Mouse (Mus musculus) stomach, postnatal 0 days (tissue): ENCODE measurements at regions not wholly inside any gene's neighbourhood (a gene's known extent, or its start where the extent isn't known, plus 50 kb on each side); places are given as distances from the start of the nearest gene placed in this dataset.

ENCODE experiments used
- ATAC-seq: fragments of 200-750 bp; cut with Nextera tagmentation; 2 replicates; pipeline ENCODE4 v1.8.0; 2017; ENCODE audit not compliant: low FRiP score, low TSS enrichment
- DNase-seq: peaks from one replicate; pipeline ENCODE4 v3.0.0-alpha.2; 2016; ENCODE audit warnings: low spot score
- H3K27ac ChIP-seq: fragments of 300-500 bp; sonication (generic); replicated peaks from 2 replicates; pipeline ENCODE4 v1.5.1; 2014; ENCODE audit warnings: mild to moderate bottlenecking, control low read depth
- H3K27me3 ChIP-seq: fragments of 300-500 bp; sonication (generic); 2 replicates; pipeline ENCODE4 v1.6.1; 2014; ENCODE audit warnings: low read length; ENCODE audit not compliant: control insufficient read depth, insufficient read depth
- H3K36me3 ChIP-seq: fragments of 300-500 bp; sonication (generic); 2 replicates; pipeline ENCODE4 v1.6.1; 2014; ENCODE audit warnings: low read length, mixed read lengths; ENCODE audit not compliant: control insufficient read depth, insufficient read depth
- H3K4me1 ChIP-seq: fragments of 300-500 bp; sonication (generic); replicated peaks from 2 replicates; pipeline ENCODE4 v1.6.1; 2014; ENCODE audit warnings: antibody characterized with exemption; ENCODE audit not compliant: control insufficient read depth, insufficient read depth
- H3K4me2 ChIP-seq: fragments of 300-500 bp; sonication (generic); replicated peaks from 2 replicates; pipeline ENCODE4 v1.6.1; 2014; ENCODE audit warnings: low read depth, mild to moderate bottlenecking, control low read depth, moderate library complexity
- H3K4me3 ChIP-seq: fragments of 300-500 bp; sonication (generic); 2 replicates; pipeline ENCODE4 v1.5.1; 2014; ENCODE audit warnings: low read depth, low read length, control low read depth
- H3K9ac ChIP-seq: fragments of 300-500 bp; sonication (generic); 2 replicates; pipeline ENCODE4 v1.6.1; 2014; ENCODE audit warnings: mild to moderate bottlenecking, low read length, control low read depth, mixed read lengths
- H3K9me3 ChIP-seq: fragments of 300-500 bp; sonication (generic); 2 replicates; pipeline ENCODE4 v1.6.1; 2016; ENCODE audit warnings: low read length; ENCODE audit not compliant: control insufficient read depth
- CTCF ChIP-seq: IDR thresholded peaks from 2 replicates; pipeline ENCODE4 v1.5.1; 2016; ENCODE audit warnings: antibody characterized with exemption, low read depth, mild to moderate bottlenecking, moderate library complexity
- EP300 ChIP-seq: optimal IDR thresholded peaks from 2 replicates; pipeline ENCODE3; 2016; ENCODE audit warnings: antibody characterized with exemption
- WGBS: fragments of 180-500 bp; shearing (Covaris S2); extraction: QIAGEN DNeasy Blood & Tissue Kit; methylation state at CpG from one replicate; pipeline ENCODE4 v1.1.7; 2014; 5-methylcytosine and 5-hydroxymethylcytosine counted together

GRCm38 (mm10) chr9:82484341-82484740 is 345.0 kb upstream of the Irak1bp1 start:
- Histone ChIP-seq H3K4me3 (no peak overlapping the region), H3K9ac (no peak overlapping the region), H3K36me3 (no peaks in the 10 kb centered on the region), H3K4me2 (no peak overlapping the region), H3K4me1 (no peaks in the 10 kb centered on the region), H3K27ac (no peak overlapping the region), H3K9me3 (no peaks in the 10 kb centered on the region), H3K27me3 (no peaks in the 10 kb centered on the region)
- ATAC-seq (no peak), DNase-seq (no peak)
- no peak for TF ChIP-seq EP300
- TF ChIP-seq CTCF = no peak
- 69% methylated on average over 1 of the region's 1 CpGs for WGBS

- DNase-seq = no peak
Observed at GRCm38 (mm10) chr9:82493440-82493839, 335.9 kb upstream of the Irak1bp1 start.

GRCm38 (mm10) chr9:82510014-82510413 is 319.3 kb upstream of the Irak1bp1 start:
- 53% methylated on average over 2 of the region's 2 CpGs for WGBS
- DNase-seq (no peak), ATAC-seq (no peak)
- Histone ChIP-seq H3K4me2 (no peak overlapping the region), H3K4me1 (no peaks in the 10 kb centered on the region), H3K36me3 (no peaks in the 10 kb centered on the region), H3K9me3 (no peaks in the 10 kb centered on the region), H3K27ac (no peak overlapping the region), H3K27me3 (no peaks in the 10 kb centered on the region), H3K4me3 (no peak overlapping the region), H3K9ac (no peak overlapping the region)
- TF ChIP-seq EP300 (no peak), CTCF (no peak)

More at GRCm38 (mm10) chr9:82493440-82493839, 335.9 kb upstream of the Irak1bp1 start:
- no peak for ATAC-seq
- H3K27me3 ChIP-seq = no peaks in the 10 kb centered on the region
- no peak overlapping the region for H3K4me2 ChIP-seq
- no peak overlapping the region for H3K27ac ChIP-seq
- H3K9ac ChIP-seq = no peak overlapping the region
- TF ChIP-seq CTCF (no peak), EP300 (no peak)
- no peaks in the 10 kb centered on the region for H3K9me3 ChIP-seq
- no peaks in the 10 kb centered on the region for H3K36me3 ChIP-seq
- H3K4me3 ChIP-seq = no peak overlapping the region
- H3K4me1 ChIP-seq = no peaks in the 10 kb centered on the region

- no peak for ATAC-seq
- H3K9ac ChIP-seq = no peak overlapping the region
- H3K36me3 ChIP-seq = no peaks in the 10 kb centered on the region
- no peak overlapping the region for H3K27ac ChIP-seq
- H3K4me1 ChIP-seq = no peaks in the 10 kb centered on the region
- DNase-seq = no peak
- WGBS = 25% methylated on average over 1 of the region's 1 CpGs
- TF ChIP-seq CTCF = no peak
- TF ChIP-seq EP300 = no peak
- no peaks in the 10 kb centered on the region for H3K9me3 ChIP-seq
- H3K4me2 ChIP-seq = no peak overlapping the region
- no peak overlapping the region for H3K4me3 ChIP-seq
- H3K27me3 ChIP-seq = no peaks in the 10 kb centered on the region
Observed at GRCm38 (mm10) chr9:82518993-82519392, 310.3 kb upstream of the Irak1bp1 start.

- H3K27ac ChIP-seq = no peak overlapping the region
- no peaks in the 10 kb centered on the region for H3K27me3 ChIP-seq
- WGBS = 79% methylated on average over 8 of the region's 8 CpGs
- H3K36me3 ChIP-seq = no peaks in the 10 kb centered on the region
- TF ChIP-seq CTCF (no peak), EP300 (no peak)
- DNase-seq = no peak
- H3K4me1 ChIP-seq = no peaks in the 10 kb centered on the region
- no peak overlapping the region for H3K4me3 ChIP-seq
- H3K9ac ChIP-seq = no peak overlapping the region
- no peak overlapping the region for H3K4me2 ChIP-seq
- ATAC-seq = no peak
- no peaks in the 10 kb centered on the region for H3K9me3 ChIP-seq
Observed at GRCm38 (mm10) chr9:82527867-82528385, 301.4 kb upstream of the Irak1bp1 start.

GRCm38 (mm10) chr9:82552726-82553125 is 276.6 kb upstream of the Irak1bp1 start:
- H3K9ac ChIP-seq = no peak overlapping the region
- H3K27ac ChIP-seq = no peak overlapping the region
- TF ChIP-seq CTCF (no peak), EP300 (no peak)
- ATAC-seq (no peak), DNase-seq (no peak)
- no peaks in the 10 kb centered on the region for H3K36me3 ChIP-seq
- H3K9me3 ChIP-seq = no peaks in the 10 kb centered on the region
- no peak overlapping the region for H3K4me2 ChIP-seq
- no peaks in the 10 kb centered on the region for H3K27me3 ChIP-seq
- H3K4me1 ChIP-seq = no peaks in the 10 kb centered on the region
- 73% methylated on average over 6 of the region's 6 CpGs for WGBS
- no peak overlapping the region for H3K4me3 ChIP-seq

GRCm38 (mm10) chr9:82553213-82553612 is 276.1 kb upstream of the Irak1bp1 start:
- no peaks in the 10 kb centered on the region for H3K36me3 ChIP-seq
- no peak overlapping the region for H3K27ac ChIP-seq
- H3K4me2 ChIP-seq = no peak overlapping the region
- no peaks in the 10 kb centered on the region for H3K9me3 ChIP-seq
- no peaks in the 10 kb centered on the region for H3K27me3 ChIP-seq
- WGBS = 76% methylated on average over 3 of the region's 3 CpGs
- TF ChIP-seq EP300 = no peak
- TF ChIP-seq CTCF = no peak
- no peak for DNase-seq
- H3K9ac ChIP-seq = no peak overlapping the region
- H3K4me3 ChIP-seq = no peak overlapping the region
- no peak for ATAC-seq
- no peaks in the 10 kb centered on the region for H3K4me1 ChIP-seq
